ENCODE assay signal across 20 mouse cellular contexts in the genomic region with DNA sequence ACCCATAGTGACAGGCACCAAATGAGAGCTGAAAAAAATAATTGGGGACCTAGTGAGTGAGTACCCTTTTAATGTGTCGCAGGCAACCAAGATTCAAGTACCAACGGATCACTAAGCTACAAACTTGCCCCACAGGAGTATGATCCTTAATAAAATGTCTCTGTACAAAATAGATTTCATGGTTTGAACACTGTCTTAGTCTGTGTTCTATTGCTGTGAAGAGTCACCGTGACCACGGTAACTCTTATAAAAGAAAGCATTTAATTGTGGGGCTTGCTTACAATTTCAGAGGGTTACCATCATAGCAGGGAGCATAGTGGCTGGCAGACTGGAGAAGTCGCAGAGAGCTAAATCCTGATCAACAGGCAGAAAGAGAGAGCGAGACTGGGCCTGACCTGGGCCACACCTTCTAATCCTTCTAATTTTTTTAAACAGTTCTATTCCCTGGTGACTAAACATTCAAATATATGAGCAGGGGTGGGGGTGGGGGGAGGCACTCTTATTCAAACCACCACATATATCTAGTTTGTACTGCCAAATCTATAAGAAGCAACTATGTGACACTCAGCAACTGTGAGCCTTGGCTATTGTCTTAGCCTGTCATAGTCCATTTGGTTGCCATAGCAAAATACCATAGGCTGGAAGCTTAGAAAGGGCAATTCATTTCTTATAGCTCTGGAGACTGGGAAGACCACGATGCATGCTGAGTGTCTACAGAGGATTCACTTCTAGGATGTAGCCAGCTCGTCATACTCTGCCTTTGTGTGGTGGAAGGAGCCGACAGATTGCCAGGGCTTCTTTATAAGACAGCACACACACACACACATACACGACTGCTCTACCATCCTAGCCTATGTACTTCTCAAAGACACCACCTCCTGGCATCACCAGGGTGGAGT. TPM values are rescaled to one million over a fixed set of nuclear protein-coding genes. Genes with fewer than 3 reads are reported as not detected.
DNase-seq lines count a peak whose midpoint lies in the region; ATAC-seq and TF ChIP-seq lines count a peak whose summit lies in the region.
"Had no signal": no experiment of that assay in that cellular context is flagged by ENCODE, and none has a peak within 500 bp of the region (broad histone marks: within the 10 kb centered on the region; RNA-seq: fewer than 3 reads in every experiment).

No protein-coding gene starts in this region.

- no peak overlapping the region for H3K4me3 ChIP-seq in layer of hippocampus, adult 2 months
- no peak overlapping the region for H3K4me3 ChIP-seq in hindbrain, embryonic 12.5 days
- no peak overlapping the region for H3K4me3 ChIP-seq in midbrain, embryonic 14.5 days (replicated peaks; ENCODE audit: low read depth, low read length)
- H3K4me3 ChIP-seq: heart, adult 2 months; heart, embryonic 15.5 days had no signal

- H3K9ac ChIP-seq in hindbrain, embryonic 12.5 days, result no peak overlapping the region
- no peak overlapping the region for H3K9ac ChIP-seq in midbrain, embryonic 14.5 days (replicated peaks; ENCODE audit: low read length)
- H3K9ac ChIP-seq: heart, embryonic 15.5 days; liver, embryonic 14.5 days had no signal

- H3K4me2 ChIP-seq in hindbrain, embryonic 12.5 days (replicated peaks), result no peak overlapping the region
- H3K4me2 ChIP-seq in midbrain, embryonic 14.5 days (ENCODE audit: low read length), result no peak overlapping the region
- H3K4me2 ChIP-seq: heart, embryonic 15.5 days had no signal

- no peak for TF ChIP-seq CTCF in layer of hippocampus, adult 2 months (conservative IDR thresholded peaks at IDR 0.05)

- no peaks in the 10 kb centered on the region for H3K4me1 ChIP-seq in hindbrain, embryonic 12.5 days
- peaks cover 6% of the 10 kb centered on the region for H3K4me1 ChIP-seq in midbrain, embryonic 14.5 days (ENCODE audit: control insufficient read depth, insufficient read depth, low read length)

- H3K27me3 ChIP-seq in hindbrain, embryonic 12.5 days, result peaks cover 6% of the 10 kb centered on the region
- no peaks in the 10 kb centered on the region for H3K27me3 ChIP-seq in midbrain, embryonic 14.5 days (ENCODE audit: control insufficient read depth, insufficient read depth, low read length)
- H3K27me3 ChIP-seq: heart, embryonic 15.5 days had no signal

- H3K36me3 ChIP-seq in hindbrain, embryonic 12.5 days, result no peaks in the 10 kb centered on the region
- H3K36me3 ChIP-seq in midbrain, embryonic 14.5 days (ENCODE audit: control insufficient read depth, insufficient read depth, low read length), result no peaks in the 10 kb centered on the region
- H3K36me3 ChIP-seq: heart, embryonic 15.5 days had no signal

- DNase-seq in embryo, embryonic 9.5 days (ENCODE audit: extremely low spot score), result peak; percentile 8
- DNase-seq in embryo, embryonic 11 days, result no peak
- no peak for DNase-seq in layer of hippocampus, adult 2 months (ENCODE audit: low spot score in 2 of 2)
- DNase-seq in layer of hippocampus, postnatal 36 days, result no peak
- DNase-seq in midbrain, embryonic 14.5 days, result peak; percentile 24
- DNase-seq in adrenal gland, adult 2 months, result no peak
- no peak for DNase-seq in cerebellum, adult 18-20 months
- DNase-seq: adrenal gland, postnatal 14 days; cerebellum, adult 11-12 months; cerebellum, postnatal 25 days; gastrocnemius, postnatal 14 days; heart, adult 2 months; heart, postnatal 4 days had no signal

- H3K9me3 ChIP-seq in hindbrain, embryonic 12.5 days (replicated peaks), result no peaks in the 10 kb centered on the region
- H3K9me3 ChIP-seq in midbrain, embryonic 14.5 days (ENCODE audit: control insufficient read depth, low read length), result no peaks in the 10 kb centered on the region
- H3K9me3 ChIP-seq: heart, embryonic 15.5 days had no signal

- peak; percentile 53 for ATAC-seq in hindbrain, embryonic 12.5 days (ENCODE audit: low FRiP score)
- no peak for ATAC-seq in midbrain, embryonic 14.5 days (ENCODE audit: low FRiP score, low TSS enrichment)
- ATAC-seq: CD4-positive, CD25-positive, alpha-beta regulatory T cell, adult 4 months; intestine, embryonic 16.5 days; Patski had no signal

- peak overlapping the region; percentile 51; the same call in 1 of the 2 replicates for H3K27ac ChIP-seq in layer of hippocampus, adult 2 months
- no peak overlapping the region for H3K27ac ChIP-seq in hindbrain, embryonic 12.5 days
- H3K27ac ChIP-seq in midbrain, embryonic 14.5 days (replicated peaks; ENCODE audit: low read depth, low read length), result no peak overlapping the region
- H3K27ac ChIP-seq: heart, adult 2 months; heart, embryonic 15.5 days; kidney, postnatal 0 days; liver, embryonic 14.5 days had no signal

- 43% methylated on average over 10 of the region's 10 CpGs for WGBS in hindbrain, embryonic 12.5 days
- WGBS in midbrain, embryonic 14.5 days, result 22% methylated on average over 10 of the region's 10 CpGs

RNA-seq across cellular contexts. Expression of gene Cacna1e, which starts 52.8 kb away (rescaled TPM):
- 100 to 1,000 TPM; 227 to 237 TPM for total RNA-seq in layer of hippocampus, adult 2 months (2021)
- total RNA-seq in layer of hippocampus, postnatal 36 days (2021), result 100 to 1,000 TPM; 213 to 233 TPM
- 4.1 and 4.6 TPM in 2 replicates for polyA plus RNA-seq in hindbrain, embryonic 12.5 days (2016; fragmentation: Nextera tagmentation; extraction: Ambion mirVana)
- 16.8 and 19.2 TPM in 2 replicates for polyA plus RNA-seq in midbrain, embryonic 14.5 days (2014; fragmentation: Nextera tagmentation; extraction: Ambion mirVana)
- total RNA-seq in adrenal gland, adult 2 months (2021), result under 1 TPM; 0.10 to 0.12 TPM
- 0.01 and 0.03 TPM in 2 replicates for polyA plus RNA-seq in adrenal gland, adult 2 months (2012; rRNA removed)
- polyA plus RNA-seq: Patski had no signal

Comparison
In these comparisons a context has a peak if more than half of its experiments do, and no peak if none do; other contexts are left out.
1. DNase-seq: peak in embryo, embryonic 9.5 days (single experiment) and midbrain, embryonic 14.5 days (single experiment); none in embryo, embryonic 11 days (single experiment), layer of hippocampus, adult 2 months (0 of 2), layer of hippocampus, postnatal 36 days (0 of 2), adrenal gland, adult 2 months (single experiment) and cerebellum, adult 18-20 months (0 of 2).
2. RNA of gene Cacna1e, which starts 52.8 kb away (total RNA-seq): 227 to 237 TPM in layer of hippocampus, adult 2 months and 213 to 233 TPM in layer of hippocampus, postnatal 36 days; 0.10 to 0.12 TPM in adrenal gland, adult 2 months; every median in the first group is over 100 times any median in the second.